Mouse (Mus musculus) CH12.LX (cell line): ENCODE measurements around the gene Yeats2. TPM values are rescaled to one million over a fixed set of nuclear protein-coding genes. Genes with fewer than 3 reads are reported as not detected.

Experiments
- DNase-seq: peaks from one replicate; pipeline ENCODE4 v3.0.0-alpha.2; 2013; ENCODE audit errors: extremely low read depth
- H3K27ac ChIP-seq: 2 replicates; pipeline ENCODE4 v1.5.1; 2012; ENCODE audit warnings: low read depth, mild to moderate bottlenecking, control low read depth, moderate library complexity; ENCODE audit not compliant: insufficient read depth
- H3K27me3 ChIP-seq: replicated peaks from 2 replicates; pipeline ENCODE3; 2012; ENCODE audit warnings: inconsistent platforms
- H3K36me3 ChIP-seq, 2 experiments: replicated peaks in 1 of 2; 2 replicates each; pipeline versions ENCODE3 to v1.6.1; 2012; ENCODE audit warnings: inconsistent platforms in 1 of 2, low read length in 1 of 2, mild to moderate bottlenecking in 1 of 2, mixed read lengths in 1 of 2, moderate library complexity in 1 of 2; ENCODE audit not compliant: control insufficient read depth in 1 of 2, insufficient read depth in 1 of 2
- H3K4me1 ChIP-seq, 2 experiments: 2 replicates each; pipeline ENCODE4 v1.6.1; 2012; ENCODE audit warnings: inconsistent platforms in 1 of 2, moderate library complexity in 1 of 2; ENCODE audit not compliant: insufficient read depth in 2 of 2, control insufficient read depth in 1 of 2
- H3K4me2 ChIP-seq: 2 replicates; pipeline ENCODE4 v1.6.1; 2012; ENCODE audit warnings: low read depth, mild to moderate bottlenecking, control low read depth; ENCODE audit not compliant: poor library complexity, insufficient read depth, severe bottlenecking
- H3K4me3 ChIP-seq, 3 experiments: fragments of 150-350 bp in 1 of 3; sonication (generic) in 1 of 3; replicated peaks in 1 of 3; 2 replicates each; pipeline versions ENCODE3 to v1.5.1; 2011 to 2012; ENCODE audit warnings: low read depth in 2 of 3, low read length in 2 of 3, mild to moderate bottlenecking in 2 of 3, moderate library complexity in 2 of 3, control low read depth in 1 of 3, improper control_type of control experiment in 1 of 3, inconsistent platforms in 1 of 3, mixed read lengths in 1 of 3; ENCODE audit not compliant: poor library complexity in 1 of 3
- H3K79me2 ChIP-seq: replicated peaks from 2 replicates; pipeline ENCODE4 v1.6.1; 2012; ENCODE audit warnings: mild to moderate bottlenecking, moderate library complexity; ENCODE audit not compliant: control insufficient read depth, poor library complexity, insufficient read depth, severe bottlenecking; ENCODE audit errors: extremely low read depth
- H3K9ac ChIP-seq: 2 replicates; pipeline ENCODE4 v1.6.1; 2012; ENCODE audit warnings: low read depth, mild to moderate bottlenecking, control low read depth, moderate library complexity; ENCODE audit not compliant: insufficient read depth
- H3K9me3 ChIP-seq: replicated peaks from 2 replicates; pipeline ENCODE3; 2012; ENCODE audit warnings: low read length, inconsistent platforms, mixed read lengths
- BHLHE40 ChIP-seq: IDR thresholded peaks from 2 replicates; pipeline ENCODE4 v1.6.1; 2011; ENCODE audit warnings: mild to moderate bottlenecking, low read depth, low read length, improper control_type of control experiment
- CHD1 ChIP-seq: IDR thresholded peaks from 2 replicates; pipeline ENCODE4 v1.6.1; 2012; ENCODE audit warnings: low read depth, low read length, improper control_type of control experiment, inconsistent platforms
- E2F4 ChIP-seq: IDR thresholded peaks from 2 replicates; pipeline ENCODE4 v1.6.1; 2011; ENCODE audit warnings: low read depth, low read length, improper control_type of control experiment; ENCODE audit not compliant: insufficient replicate concordance
- EP300 ChIP-seq: IDR thresholded peaks from 2 replicates; pipeline ENCODE4 v1.6.1; 2011; ENCODE audit warnings: low read length, improper control_type of control experiment
- GABPA ChIP-seq: IDR thresholded peaks from 2 replicates; pipeline ENCODE4 v1.6.1; 2012; ENCODE audit warnings: low read depth, low read length, improper control_type of control experiment, inconsistent platforms; ENCODE audit not compliant: insufficient replicate concordance
- IRF4 ChIP-seq: IDR thresholded peaks from 2 replicates; pipeline ENCODE4 v1.6.1; 2014; ENCODE audit warnings: low read depth, mild to moderate bottlenecking, inconsistent platforms, low read length, improper control_type of control experiment
- KAT2A ChIP-seq: IDR thresholded peaks from 2 replicates; pipeline ENCODE4 v1.6.1; 2012; ENCODE audit warnings: low read length, improper control_type of control experiment, inconsistent platforms; ENCODE audit not compliant: insufficient replicate concordance
- MYC ChIP-seq: IDR thresholded peaks from 2 replicates; pipeline ENCODE4 v1.6.1; 2011; ENCODE audit warnings: low read depth, mild to moderate bottlenecking, improper control_type of control experiment, low read length
- NRF1 ChIP-seq: IDR thresholded peaks from 2 replicates; pipeline ENCODE4 v1.6.1; 2014; ENCODE audit warnings: low read depth, mild to moderate bottlenecking, inconsistent platforms, low read length, improper control_type of control experiment, moderate library complexity
- PAX5 ChIP-seq: IDR thresholded peaks from 2 replicates; pipeline ENCODE4 v1.6.1; 2012; ENCODE audit warnings: low read length, inconsistent platforms, mixed read lengths
- SIN3A ChIP-seq: IDR thresholded peaks from 2 replicates; pipeline ENCODE4 v1.6.1; 2012; ENCODE audit warnings: low read length, improper control_type of control experiment, inconsistent platforms
- TBP ChIP-seq: conservative IDR thresholded peaks from 2 replicates; pipeline ENCODE4 v1.6.1; 2011; ENCODE audit warnings: low read depth, low read length, improper control_type of control experiment
- UBTF ChIP-seq: IDR thresholded peaks from 2 replicates; pipeline ENCODE4 v1.6.1; 2012; ENCODE audit warnings: low read depth, mild to moderate bottlenecking, inconsistent platforms, low read length, improper control_type of control experiment, moderate library complexity
- ZKSCAN1 ChIP-seq: IDR thresholded peaks from 2 replicates; pipeline ENCODE4 v1.6.1; 2012; ENCODE audit warnings: low read depth, inconsistent platforms, low read length, improper control_type of control experiment, borderline replicate concordance
- ZMIZ1 ChIP-seq: IDR thresholded peaks from 2 replicates; pipeline ENCODE4 v1.6.1; 2012; ENCODE audit warnings: low read depth, mild to moderate bottlenecking, inconsistent platforms, low read length, improper control_type of control experiment
- dilution Hi-C: fragments of 300-500 bp; cut with MboI; formaldehyde crosslinking; loops from 2 replicates; pipeline ENCODE4 v1.14.3; 2020; ENCODE audit warnings: low sequenced_read_pairs; ENCODE audit not compliant: extremely low pct_unique_long_range_greater_than_20kb, extremely low pct_ligation_motif_present
- in situ Hi-C: fragments of 300-500 bp; cut with MboI; formaldehyde crosslinking; loops from 3 replicates; pipeline ENCODE4 v1.14.3; 2019; ENCODE audit warnings: low sequenced_read_pairs, low pct_ligation_motif_present, low pct_unique_long_range_greater_than_20kb, mixed read lengths
- polyA plus RNA-seq: library from polyadenylated mRNA; unstranded; fragments of >175 nt; gene quantifications from 2 replicates; pipeline ENCODE4 v1.2.1, GENCODE M21; 2012; ENCODE audit warnings: low read depth; ENCODE audit not compliant: insufficient read length
- total RNA-seq, 2 experiments: library from RNA; depleted of rRNA; stranded (reverse); fragments of 300-350 nt in 1 of 2; fragments of >200 nt in 1 of 2; gene quantifications; 2 replicates each; pipeline ENCODE4 v1.2.3; 2012 to 2014

The Yeats2 gene
- total and polyA plus RNA-seq, 3 experiments, result 24.0 to 42.6 (median 33.5) TPM

DNA sequence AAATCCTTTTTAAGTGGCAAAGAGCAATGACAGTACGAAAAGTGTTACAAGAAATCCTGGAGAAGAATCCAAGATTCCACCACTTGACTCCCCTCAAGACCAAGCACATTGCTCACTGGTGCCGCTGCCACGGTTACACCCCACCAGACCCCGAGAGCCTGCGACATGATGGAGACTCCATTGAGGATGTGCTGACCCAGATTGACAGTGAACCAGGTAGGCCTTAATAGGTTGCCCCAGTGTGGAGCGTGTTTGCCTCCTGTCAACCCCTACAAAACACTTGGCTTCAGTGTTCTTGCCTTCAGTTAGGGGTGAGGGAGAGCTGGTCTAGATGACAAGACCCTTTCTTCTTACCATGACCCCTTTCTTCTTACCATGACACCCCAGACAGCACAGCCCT is 81.9 kb downstream of the Yeats2 start:
- Histone ChIP-seq H3K79me2 (no peaks in the 10 kb centered on the region), H3K4me1 (peaks cover 0 to 4% of the 10 kb centered on the region in 2 experiments; a peak in 1 of 4 replicates), H3K9ac (no peak overlapping the region), H3K27ac (no peak overlapping the region), H3K9me3 (no peaks in the 10 kb centered on the region), H3K4me3 (no peak overlapping the region), H3K27me3 (no peaks in the 10 kb centered on the region), H3K4me2 (no peak overlapping the region)
- dilution Hi-C loops, result no loop called here
- in situ Hi-C loops, result loop anchor here (25.0 kb wide), 1 partner anchor 265 kb away; the partner anchor contains the start of gene Eif2b5
- no peak for TF ChIP-seq IRF4
- TF ChIP-seq, all 38 proteins: peak for 0
- DNase-seq, result no peak
- peaks cover 54 to 70% of the 10 kb centered on the region in 2 experiments for H3K36me3 ChIP-seq

DNA sequence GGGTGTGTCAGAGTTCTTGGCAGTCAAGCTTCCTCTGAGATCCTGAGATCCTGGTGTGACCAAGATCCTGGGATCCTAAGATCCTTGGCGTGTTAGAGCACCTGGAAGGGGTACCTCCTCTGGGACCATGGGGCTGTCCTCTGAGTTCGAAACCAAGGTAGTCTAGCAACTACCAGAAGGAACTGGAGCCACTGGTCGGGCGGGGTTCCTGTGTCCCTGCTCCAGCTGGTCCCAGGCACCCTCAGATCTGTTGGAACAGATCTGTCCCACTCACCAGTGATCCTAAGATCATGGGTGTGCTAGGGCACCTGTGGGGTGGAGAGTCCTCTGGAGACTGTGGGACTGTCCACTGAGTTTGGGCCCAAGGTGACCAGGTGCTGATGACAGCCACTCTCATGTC is 85.8 kb downstream of the Yeats2 start:
- no peak overlapping the region for H3K4me2 ChIP-seq
- in situ Hi-C loops (no loop called here), dilution Hi-C loops (no loop called here)
- H3K9ac ChIP-seq, result no peak overlapping the region
- H3K27me3 ChIP-seq, result no peaks in the 10 kb centered on the region
- DNase-seq, result no peak
- no peaks in the 10 kb centered on the region for H3K79me2 ChIP-seq
- TF ChIP-seq BHLHE40 (no peak), MYC (no peak), KAT2A (no peak), EP300 (no peak), NRF1 (no peak), TBP (no peak)
- peaks cover 0 to 6% of the 10 kb centered on the region in 2 experiments; a peak in 1 of 4 replicates for H3K4me1 ChIP-seq
- peaks cover 66 to 71% of the 10 kb centered on the region in 2 experiments for H3K36me3 ChIP-seq
- no peaks in the 10 kb centered on the region for H3K9me3 ChIP-seq
- H3K4me3 ChIP-seq, result no peak overlapping the region
- H3K27ac ChIP-seq, result no peak overlapping the region

DNA sequence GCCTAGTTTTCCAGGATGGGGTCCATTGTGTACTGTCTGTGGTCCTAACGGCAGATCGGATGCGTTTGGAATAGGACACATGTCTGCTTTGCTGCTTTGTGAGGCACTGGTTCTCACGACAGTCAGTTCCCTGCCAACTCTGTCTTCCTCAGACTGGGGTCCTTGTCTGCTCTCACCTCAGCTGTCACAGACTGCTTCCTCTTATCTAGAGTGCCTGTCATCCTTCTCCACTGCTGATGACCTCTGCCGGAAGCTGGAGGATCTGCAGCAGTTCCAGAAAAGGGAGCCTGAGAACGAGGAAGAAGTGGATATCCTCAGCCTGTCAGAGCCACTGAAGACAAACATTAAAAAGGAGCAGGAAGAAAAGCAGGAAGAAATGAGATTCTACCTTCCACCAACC is 86.6 kb downstream of the Yeats2 start:
- H3K9me3 ChIP-seq, result no peaks in the 10 kb centered on the region
- peaks cover 0 to 6% of the 10 kb centered on the region in 2 experiments; a peak in 1 of 4 replicates for H3K4me1 ChIP-seq
- peak; percentile 13 for DNase-seq
- H3K9ac ChIP-seq, result no peak overlapping the region
- H3K4me2 ChIP-seq, result no peak overlapping the region
- no peaks in the 10 kb centered on the region for H3K27me3 ChIP-seq
- H3K36me3 ChIP-seq, result peaks cover 64 to 65% of the 10 kb centered on the region in 2 experiments
- no peaks in the 10 kb centered on the region for H3K79me2 ChIP-seq
- no peak overlapping the region for H3K4me3 ChIP-seq
- TF ChIP-seq E2F4 (no peak), KAT2A (no peak), MYC (no peak), SIN3A (no peak), CHD1 (no peak), PAX5 (no peak), ZMIZ1 (no peak), BHLHE40 (no peak), UBTF (no peak), ZKSCAN1 (no peak), GABPA (no peak)
- in situ Hi-C loops (no loop called here), dilution Hi-C loops (no loop called here)
- H3K27ac ChIP-seq, result no peak overlapping the region
